Mouse (Mus musculus) urinary bladder, postnatal 36 days (tissue): Measurements from ENCODE around the gene Scrn1.

Source experiments
- DNase-seq, 2 experiments: peaks; one replicate each; pipeline ENCODE4 v3.0.0; 2022; ENCODE audit warnings: low spot score in 2 of 2, mixed read lengths in 1 of 2

Gene Scrn1

DNA sequence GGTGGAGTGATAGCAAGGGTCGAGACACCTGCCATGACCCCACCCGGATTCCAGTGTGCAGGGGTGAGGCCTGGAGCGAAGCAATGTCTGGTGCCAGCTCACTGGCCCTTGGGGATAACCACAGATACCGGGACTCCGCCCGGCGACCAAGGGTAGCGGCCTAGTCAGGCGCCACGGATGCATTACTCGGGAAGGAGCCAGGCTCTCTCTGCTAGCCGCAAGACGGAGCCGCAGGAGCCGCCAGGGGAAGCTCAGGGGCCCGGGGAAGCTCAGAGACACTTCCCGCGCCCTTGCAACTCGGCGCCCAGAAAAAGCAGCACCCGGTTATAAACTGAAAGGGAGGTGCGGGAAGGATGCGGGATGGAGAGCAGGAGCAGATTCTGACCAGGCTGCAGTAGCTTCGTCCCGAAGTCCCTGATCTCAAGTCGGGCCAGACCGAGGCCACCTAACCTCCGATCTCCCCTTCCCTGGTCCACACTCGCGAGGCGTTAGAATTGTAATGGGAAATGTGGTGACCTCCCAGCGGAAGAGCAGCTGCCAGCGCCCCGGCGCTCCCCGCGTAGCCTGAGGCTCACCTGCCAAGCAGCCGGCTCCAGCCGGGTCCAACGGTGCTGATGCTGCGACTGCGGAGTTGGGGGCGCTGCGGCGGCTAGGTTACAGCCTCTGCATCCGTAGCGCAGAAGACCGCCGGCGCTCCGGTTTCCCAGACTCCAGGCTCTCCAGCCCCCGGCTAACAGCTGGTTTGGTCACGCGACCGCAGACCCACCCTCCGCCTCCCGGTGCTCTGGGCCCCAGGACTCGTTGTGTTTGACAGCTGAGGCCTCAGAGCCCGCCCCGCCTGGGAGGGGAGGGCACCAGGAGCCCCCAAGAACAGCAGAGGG lies at the start of gene Scrn1:
TSS of gene Scrn1 (minus strand) at position 825 of the 881 bp plus-strand sequence.
- DNase-seq = peak; percentile 37 to 55

DNA sequence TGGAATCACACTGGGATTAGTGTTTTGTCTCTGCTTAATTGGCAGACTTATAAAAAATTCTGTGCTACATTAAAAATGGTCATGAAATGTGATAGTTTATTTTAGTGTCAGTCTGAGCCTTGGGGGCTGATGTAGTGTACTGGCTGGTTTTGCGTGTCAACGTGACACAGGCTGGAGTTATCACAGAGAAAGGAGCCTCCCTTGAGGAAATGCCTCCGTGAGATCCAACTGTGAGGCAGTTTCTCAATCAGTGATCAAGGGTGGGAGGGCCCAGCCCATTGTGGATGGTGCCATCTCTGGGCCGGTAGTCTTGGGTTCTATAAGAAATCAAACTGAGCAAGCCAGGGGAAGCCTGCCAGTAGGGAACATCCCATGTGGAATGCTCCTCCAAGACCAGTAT lies 40.0 kb upstream of the Scrn1 start:
- DNase-seq = peak in 1 of 2 experiments; percentile 36

DNA sequence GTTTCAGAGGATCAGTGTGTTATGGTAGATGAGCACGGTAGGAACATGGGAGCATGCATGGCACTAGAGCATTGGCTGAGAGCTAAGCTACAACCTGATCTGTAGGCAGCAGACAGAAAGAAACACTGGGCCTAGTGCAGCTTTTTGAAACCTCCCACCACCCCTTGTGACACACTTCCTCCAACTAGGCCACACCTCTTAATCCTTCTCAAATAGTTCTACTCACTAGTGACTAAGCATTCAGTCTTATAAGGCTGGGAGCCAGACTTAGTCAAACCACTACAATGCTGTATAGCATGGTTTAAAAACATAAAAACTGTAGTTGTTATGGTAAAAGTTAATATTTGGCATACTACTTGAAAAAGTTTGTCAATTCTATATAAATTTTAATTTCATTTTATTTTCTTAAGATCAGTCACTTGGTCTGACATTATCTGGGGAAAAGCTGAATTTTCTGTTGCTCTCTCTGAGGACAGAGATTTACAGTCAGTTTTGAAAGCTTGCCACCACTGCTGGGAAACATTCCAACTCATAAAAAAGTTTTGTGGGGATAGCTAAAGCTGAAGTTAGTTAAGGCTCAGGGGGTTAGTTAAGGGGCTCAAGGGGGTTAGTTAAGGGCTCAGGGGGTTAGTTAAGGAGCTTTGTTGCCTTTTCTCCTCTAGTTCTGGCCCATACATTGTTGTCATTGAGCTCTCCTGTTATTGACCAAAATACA lies 37.9 kb upstream of the Scrn1 start:
- peak in 1 of 2 experiments; percentile 55 for DNase-seq

DNA sequence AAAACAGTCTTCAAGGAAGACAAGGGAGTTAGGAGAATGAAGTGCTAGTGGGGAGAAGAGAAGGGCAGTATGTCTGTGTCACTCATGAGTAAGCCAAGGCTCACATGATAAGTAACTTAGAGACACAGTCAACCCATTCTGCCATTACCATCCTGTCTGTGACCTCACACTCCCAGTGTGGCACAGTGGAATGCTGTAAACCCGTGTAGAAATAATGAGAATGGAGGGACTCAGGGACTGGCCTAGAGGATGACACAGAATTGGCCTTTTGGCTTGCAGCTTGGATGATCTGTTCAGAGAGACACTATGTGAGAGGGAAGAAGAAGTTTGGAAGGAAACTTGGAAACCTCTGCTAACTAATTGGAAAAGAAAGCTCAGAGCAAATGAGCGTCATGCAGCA lies 36.6 kb upstream of the Scrn1 start:
- no peak for DNase-seq

DNA sequence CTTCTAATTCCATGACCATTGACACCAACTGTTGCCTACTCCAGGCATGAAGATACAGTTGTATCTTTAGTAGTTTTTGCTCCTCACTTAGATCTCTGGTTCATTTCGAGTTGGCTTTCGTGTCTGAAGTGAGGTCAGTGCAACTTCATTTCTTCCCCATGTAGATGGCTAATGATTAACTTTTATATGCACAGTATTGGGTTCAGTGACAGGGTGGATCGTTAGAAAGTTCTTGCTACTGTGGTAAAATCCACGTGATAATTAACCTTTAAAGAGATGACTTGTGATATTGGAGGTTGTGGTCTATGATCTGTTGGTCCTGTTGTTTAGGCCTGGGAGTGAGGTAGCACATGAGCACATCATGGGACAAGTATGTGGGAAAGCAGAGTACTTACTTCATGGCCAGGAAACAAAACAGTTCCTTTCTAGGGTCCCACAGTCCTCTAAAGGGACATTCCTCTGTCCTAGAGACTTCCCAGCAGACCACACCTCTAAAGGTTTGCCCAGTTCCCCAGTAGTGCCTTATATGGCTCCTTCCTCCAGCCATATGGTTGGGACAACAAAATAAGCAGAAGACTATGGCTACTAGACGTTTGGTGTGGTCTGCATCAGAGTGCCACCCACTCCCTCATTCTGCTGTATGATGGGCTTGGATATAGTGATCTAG lies 34.5 kb upstream of the Scrn1 start:
- no peak for DNase-seq

DNA sequence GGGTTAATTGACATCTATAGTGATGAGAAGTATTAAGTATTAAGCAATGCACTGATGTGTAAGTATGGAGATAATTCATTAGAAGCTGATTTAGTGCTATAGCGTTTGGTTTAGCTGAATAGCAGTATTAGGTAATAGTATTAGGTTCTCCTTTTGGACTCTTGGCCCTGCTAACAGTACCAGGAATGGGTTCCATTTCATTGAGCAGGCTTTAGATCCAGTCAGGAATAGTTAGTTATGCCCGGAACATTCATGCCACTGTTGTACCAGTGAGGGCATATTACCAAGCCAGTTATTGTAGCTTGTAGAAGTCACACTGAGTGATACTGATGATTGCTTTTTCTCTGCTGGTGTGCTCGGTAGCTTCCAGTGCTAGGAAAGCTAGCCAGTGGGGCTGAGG lies 31.4 kb upstream of the Scrn1 start:
- DNase-seq = no peak

DNA sequence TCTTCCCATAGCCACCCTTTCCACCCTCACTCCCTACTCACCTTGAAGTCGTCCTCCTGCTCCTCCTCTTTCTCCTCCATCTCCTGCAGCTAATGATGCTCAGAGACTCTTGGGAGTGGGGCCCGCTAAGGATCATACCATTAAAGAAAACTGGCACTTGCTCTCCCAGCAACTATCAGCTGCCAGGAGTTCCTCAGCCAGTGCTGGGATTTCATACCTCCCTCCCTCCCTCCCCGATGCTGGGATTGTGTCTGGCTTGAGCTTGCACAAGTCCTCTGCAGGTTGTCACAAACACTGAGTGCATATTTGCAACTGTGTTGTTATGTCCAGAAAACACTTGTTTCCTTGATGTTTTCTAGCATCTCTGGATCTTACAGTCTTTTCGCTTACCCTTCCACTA lies 30.9 kb upstream of the Scrn1 start, which contains the start of gene Fkbp14:
TSS of gene Fkbp14 (minus strand) at position 101 of the 400 bp plus-strand sequence.
- no peak for DNase-seq

DNA sequence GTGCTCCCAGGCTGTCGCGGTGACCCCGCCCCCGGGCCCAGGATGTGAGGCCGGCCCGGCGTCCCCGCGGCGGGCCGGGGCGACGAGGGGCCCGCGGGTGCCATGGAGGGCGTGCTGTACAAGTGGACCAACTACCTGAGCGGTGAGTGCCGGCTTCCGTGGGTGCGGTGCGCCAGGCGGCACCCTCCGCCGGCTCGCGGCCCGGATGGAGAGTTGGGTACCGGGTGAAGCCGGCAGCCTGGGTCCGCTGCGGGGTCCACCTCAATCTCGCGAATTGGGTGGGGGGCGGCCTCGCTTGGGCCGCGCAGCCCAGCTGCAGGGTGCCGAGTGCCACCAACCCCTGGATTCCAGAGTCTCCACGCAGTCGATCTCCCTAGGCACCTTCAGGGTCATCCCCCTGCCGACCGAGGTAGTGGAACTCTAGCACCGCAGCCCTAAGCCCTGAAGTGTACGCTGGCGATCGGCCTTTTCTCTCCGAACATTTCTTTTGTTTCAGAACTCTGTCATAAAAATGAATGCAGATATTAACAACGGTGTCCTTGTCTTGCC lies 29.1 kb upstream of the Scrn1 start:
- no peak for DNase-seq

DNA sequence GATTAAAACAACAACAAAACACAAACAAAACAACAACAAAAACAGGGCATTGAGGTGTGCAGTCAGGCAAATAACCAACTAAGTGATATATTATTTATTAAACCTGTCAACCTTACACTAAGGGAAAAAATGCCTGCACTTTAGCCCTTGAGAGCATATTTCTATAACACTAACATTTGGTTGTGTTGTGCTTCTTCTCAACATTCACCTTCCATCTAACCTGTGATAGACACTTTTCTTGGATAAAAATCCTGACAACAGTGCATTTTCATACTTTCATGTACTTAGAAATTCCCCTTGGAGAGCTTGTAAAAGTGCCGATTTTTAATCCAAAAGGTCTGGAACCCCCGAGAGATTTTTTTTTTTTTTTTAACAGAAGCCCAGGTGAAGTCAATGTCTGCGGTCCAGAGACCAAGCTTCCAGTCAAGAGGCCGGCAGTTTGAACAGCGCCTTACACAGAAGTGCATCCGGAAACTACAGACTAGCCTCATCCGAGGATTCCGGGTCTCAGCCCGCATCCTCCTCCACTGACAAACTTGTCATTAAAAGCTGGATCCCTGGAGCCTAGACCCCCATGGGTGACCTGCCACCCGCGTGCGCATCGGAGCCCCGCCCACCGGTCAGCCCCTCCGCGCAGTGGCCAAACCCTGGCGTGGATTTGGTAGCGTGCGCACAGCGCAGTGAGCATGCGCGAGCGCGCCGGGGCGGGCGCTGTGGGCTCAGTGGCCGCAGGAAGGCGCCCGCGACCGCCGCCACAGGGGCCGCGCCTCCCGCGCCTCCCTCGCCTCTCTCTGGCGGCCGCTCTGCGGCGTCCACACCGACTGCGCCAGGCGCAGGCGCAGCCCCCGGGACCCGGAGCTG lies 28.4 kb upstream of the Scrn1 start, which contains the start of gene Plekha8:
TSS of gene Plekha8 (plus strand) at position 643 of the 861 bp plus-strand sequence.
- peak; percentile 85 to 91 for DNase-seq

DNA sequence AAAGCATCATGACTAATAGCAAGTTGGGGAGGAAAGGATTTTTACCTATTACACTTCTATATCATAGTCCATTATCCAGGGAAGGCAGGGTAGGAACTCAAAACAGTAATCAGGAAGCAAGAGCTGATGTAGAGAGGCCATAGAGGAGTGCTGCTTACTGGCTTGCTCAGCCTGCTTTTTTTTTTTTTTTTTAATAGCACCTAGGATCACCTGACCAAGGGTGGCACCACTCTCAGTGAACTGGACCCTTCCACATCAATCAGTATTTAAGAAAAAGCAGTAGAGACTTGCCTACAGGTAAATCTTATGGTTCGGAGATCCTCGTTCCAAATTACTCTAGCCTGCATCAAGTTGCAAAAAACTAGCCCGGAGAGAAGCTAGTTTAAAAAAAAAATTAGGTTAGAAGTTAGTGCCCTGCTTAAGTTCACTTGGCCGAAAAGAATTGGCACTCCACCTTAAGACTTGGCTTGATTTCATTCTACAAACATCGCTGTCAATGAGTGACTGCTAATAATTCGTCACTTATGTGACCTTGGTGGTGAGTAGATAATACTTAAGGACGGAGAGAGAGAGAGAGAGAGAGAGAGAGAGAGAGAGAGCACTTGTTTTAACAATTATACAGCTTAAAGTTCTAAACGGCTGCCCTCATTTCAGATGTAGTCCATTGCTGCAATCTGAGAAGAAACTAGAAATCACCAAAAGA lies 27.6 kb upstream of the Scrn1 start:
- no peak for DNase-seq

DNA sequence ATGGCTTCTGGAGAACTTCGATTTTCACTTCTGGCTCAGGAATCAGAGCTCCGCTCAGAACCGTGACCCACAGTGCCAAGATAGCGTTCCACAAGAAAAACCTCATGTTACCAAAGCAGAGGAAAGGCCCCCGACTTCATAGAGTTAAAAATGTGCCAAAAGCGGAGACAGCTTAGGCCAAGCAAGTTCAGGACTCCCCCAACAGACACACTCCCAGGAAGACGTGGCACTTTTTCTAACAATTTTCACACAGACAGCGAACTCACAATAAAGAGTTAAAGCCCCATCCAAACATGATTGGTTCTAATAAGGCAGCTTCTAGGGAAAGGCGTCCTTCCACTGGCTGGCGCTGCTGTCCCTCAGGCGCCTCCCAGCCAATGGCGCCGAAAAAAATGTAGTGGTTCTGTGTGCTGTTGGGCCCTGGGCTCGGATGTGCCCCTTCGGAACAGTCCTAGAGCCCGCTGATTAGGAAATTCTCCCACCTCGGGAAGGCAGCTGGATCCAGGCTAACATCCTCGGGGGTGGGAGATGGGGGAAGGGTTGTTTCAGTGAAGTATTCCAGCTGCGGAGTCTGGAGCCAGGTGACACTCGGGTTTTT lies 26.7 kb upstream of the Scrn1 start:
- peak; percentile 88 to 93 for DNase-seq

DNA sequence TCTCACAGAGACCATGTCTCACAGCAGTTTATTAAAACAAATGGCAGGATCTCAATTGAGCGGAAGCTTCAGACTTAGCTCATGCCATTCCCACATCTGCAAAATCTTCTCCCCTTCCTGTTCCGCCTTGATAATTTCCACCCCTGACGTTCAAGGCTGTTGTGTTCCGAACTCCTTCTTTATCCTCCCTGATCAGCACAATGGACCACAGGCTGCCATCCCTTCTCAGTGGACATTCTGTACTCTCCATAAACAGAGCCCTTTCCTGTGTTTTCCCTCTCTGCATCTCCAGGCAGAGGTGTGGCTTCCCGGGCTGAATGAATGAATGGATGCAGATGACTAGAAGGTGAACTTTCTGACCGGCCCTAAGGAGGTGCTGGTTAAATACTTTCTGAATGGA lies 25.5 kb upstream of the Scrn1 start:
- DNase-seq = no peak

DNA sequence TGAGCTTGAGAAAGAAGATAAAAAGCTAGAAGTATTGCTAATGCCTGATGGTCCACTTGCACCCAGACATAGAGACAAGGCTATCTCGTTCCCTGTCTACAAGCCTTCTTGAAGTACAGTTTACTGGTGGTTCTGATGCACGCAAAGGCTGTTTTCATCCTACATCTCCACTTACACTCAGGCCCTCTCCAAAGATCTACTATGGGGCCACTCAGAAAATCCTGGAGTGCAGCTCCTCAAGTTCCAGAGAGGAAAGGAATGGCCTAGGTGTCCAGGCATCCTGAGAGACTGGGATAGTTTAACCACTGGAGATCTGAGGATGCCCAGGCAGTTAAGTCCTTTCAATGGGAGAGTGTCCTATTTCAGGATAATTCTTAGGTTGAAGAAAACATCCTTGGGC lies 24.4 kb upstream of the Scrn1 start:
- DNase-seq = no peak

DNA sequence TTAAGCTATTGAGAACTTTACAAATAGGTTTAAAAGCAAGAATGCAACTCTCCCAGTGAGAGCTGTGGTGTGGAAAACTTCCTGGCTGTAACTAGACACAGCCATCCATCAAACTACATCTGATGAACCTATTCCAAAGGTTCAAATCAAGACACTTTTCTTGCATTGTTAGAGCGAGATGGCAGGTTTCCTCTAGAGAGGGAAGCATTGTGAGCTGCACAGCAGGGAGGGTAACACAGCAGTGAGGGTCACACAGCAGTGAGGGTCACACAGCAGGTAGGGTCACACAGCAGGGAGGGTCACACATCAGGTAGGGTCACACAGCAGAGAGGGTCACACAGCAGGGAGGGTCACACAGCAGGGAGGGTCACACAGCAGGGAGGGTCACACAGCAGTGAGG lies 21.9 kb upstream of the Scrn1 start:
- no peak for DNase-seq

DNA sequence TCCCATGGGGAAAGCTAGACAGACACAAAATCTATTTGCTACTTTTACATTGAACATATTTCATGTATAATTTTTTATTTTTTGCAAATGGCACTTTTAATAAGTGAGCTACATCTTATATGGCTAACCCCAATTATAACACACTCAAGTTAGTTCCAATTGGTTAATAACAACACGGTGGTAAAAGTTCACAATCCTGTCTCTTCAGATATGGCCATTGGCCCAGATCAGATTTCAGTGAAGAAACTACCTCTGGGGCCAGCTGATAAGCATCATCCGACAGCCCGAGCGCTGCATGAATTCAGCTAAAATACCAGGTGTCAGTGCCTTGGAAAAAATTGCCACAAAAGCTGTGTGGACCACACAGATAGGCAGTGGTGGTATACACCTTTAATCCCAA lies 21.4 kb upstream of the Scrn1 start:
- no peak for DNase-seq

DNA sequence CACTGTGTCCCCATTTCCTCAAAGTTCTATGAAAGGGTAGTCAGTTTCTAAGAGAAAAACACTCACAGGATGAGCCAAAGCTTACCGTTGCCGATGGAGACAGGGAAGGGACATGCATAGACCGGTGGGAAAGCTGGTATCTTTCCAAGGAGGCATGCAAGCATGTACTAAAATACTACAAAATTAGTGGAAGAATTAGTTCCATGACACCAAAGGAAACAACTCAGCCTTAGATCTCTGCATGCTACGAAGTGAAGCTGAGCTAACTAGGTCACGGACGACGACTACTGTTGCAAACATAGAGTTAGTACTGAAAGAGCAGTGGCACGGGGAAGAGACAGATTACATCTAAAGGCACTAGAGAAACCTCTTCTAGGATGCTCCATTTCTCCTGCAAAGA lies 20.6 kb upstream of the Scrn1 start:
- no peak for DNase-seq

DNA sequence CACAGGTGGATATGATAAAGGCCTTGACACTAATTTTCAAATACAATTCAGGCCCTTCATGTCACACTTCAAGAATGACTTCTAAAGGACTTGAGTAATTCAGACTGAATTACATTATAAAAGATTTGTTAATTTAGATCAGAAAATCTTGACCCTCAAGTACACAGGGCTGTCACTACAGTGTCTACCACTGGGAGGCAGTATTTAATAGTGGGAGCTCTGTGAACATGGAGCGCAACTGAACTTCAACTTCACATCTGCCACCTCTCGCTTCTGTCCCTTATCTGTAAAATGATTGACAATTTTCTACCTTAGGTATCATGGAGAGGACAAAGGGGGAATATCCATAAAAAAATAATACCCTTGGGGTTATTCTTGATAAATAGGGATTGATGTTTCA lies 19.9 kb upstream of the Scrn1 start:
- peak in 1 of 2 experiments; percentile 28 for DNase-seq

DNA sequence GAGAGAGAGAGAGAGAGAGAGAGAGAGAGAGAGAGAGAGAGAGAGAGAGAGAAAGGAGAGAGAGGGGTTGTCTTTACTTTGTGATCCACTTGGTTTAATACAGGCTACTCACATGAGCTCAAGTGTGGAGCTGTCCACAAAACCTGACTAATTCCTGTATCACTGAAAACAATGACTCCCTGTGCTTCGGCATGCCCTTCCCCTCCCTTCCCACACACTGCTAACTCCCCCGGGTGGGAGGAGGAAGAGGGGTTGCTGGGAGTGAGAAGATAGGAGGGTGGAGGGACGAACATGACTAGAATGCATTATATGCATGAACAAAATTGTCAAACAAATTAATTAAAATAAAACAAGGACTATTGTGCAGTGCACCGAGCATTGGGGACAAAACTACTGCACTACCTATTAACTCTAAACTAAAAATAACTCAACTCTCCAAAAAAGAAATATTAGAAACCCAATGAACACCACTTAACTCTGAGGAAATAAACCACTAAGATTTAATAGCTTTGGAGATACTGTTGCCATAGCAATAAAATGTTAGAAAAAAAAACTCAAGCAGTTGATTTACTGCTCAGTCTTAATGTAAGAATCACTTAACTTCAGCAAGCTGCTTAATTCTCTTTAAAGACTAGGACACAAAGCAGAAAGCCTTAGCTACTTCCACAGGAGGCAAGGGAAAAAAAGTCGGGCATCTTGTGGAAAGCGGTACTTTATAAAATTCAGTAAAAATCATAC lies 7.1 kb upstream of the Scrn1 start:
- peak in 1 of 2 experiments; percentile 15 for DNase-seq

DNA sequence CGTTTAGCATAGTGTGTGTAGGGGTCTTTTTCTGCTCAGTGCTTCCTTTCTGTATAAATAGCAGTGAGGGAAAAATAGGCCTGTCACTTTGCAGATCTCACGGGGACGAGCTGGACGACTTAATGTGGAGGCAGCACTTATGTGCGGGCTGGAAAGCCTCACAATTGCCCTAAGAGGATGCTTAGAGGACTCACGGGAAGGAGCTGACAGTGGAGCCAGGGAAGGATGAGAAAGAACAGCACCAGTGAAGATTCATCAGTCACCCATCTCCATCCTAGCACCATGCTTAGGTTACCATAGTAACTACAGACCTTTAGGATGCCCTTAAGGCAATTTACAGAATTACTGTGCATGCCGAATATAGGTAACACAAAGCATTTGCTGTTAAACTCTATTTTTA lies 3.5 kb upstream of the Scrn1 start:
- DNase-seq = no peak
